Mouse (Mus musculus) urinary bladder, adult 2 months (tissue): ENCODE results near the gene Rps6ka5. TPM values are rescaled to one million over a fixed set of nuclear protein-coding genes. Genes with fewer than 3 reads are reported as not detected.

ENCODE experiments used
- DNase-seq: peaks from one replicate; pipeline ENCODE4 v3.0.0; 2022; ENCODE audit warnings: low spot score
- polyA plus RNA-seq: library from polyadenylated mRNA; depleted of rRNA; stranded (reverse); fragments of >200 nt; gene quantifications from 2 replicates; pipeline ENCODE4 v1.2.3, GENCODE M21; 2012; rRNA removed

Rps6ka5 gene
- polyA plus RNA-seq, 1 experiment: 5.2 TPM

- no peak for DNase-seq
These were observed 227.3 kb downstream of the Rps6ka5 start for GRCm38 (mm10) chr12:100499469-100499868.

Other genes starting within 250 kb of the Rps6ka5 start
- gene Ttc7b, start 206.2 kb downstream of the Rps6ka5 start, polyA plus RNA-seq: 26.9 and 28.9 TPM in 2 replicates
- gene Dglucy, start 52.1 kb upstream of the Rps6ka5 start, polyA plus RNA-seq: 20.0 and 23.8 TPM in 2 replicates
- gene Gpr68, start 181.2 kb upstream of the Rps6ka5 start, polyA plus RNA-seq: 1.8 and 2.7 TPM in 2 replicates